Mouse (Mus musculus): ENCODE measurements around the gene Rnf169.

The Rnf169 gene

DNA sequence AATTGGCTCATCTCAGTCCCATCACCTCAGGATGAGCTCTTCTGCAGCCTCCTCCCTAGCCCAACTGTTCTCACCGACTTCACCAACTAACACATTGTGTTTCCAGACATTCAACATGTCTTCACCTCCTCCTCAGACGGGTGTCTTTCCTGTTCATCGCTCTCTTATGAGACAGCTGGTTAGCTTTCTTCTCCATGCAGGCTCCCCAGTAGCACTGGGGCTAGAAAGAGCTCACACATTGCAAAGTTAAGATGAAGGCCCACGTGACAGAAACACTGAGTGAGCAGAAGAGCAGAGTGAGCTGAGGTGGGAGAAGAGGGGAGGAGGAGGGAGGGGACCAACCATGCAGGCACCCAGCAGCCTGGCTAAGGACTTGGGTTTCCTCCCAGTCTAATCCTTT is 78.0 kb downstream of the Rnf169 start:
- intact Hi-C loops (cut with DNase I), result no loop called here

- intact Hi-C loops (cut with DNase I), result no loop called here
Measured at GRCm38 (mm10) chr7:99896905-99897304, 83.3 kb downstream of the Rnf169 start.

DNA sequence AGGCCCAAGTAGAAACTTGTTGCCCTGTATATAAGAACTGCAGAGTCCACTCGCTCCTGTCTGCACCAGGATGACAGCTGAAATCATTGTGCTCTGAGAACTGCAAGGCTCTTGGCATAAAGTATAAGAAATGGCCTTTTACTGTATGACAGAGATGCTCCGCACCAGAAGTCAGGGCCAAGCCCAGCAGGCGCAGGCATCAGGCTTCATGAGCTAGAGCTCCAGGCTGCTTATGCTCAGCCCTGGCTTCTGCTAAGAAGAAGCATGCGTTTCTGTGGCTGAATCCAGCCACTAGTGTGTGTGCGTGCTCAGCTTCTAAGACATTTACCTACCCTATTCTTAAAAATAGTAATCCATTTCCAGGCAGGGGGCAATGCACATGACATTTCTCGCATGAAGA is 85.8 kb downstream of the Rnf169 start:
- intact Hi-C loops (cut with DNase I), result no loop called here

DNA sequence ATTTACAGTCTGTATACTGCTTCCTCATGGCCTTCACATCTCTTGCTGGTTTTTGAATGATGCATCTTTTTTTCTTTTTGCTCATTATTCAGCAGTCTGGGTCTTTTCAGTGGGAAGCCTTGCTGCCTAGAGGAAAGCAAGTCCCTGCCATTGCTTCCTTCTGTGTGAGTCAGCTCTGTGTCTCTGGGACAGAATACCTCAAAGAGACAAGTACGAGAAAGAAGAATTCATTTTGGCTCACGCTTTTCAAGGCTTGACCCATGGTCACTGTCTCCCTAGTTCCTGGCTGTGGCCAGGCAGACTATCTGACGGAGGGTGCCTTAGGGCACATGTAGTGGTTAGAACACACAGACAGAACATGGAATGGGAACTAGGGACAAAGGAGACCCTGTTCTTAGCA is 86.3 kb downstream of the Rnf169 start:
- intact Hi-C loops (cut with DNase I), result no loop called here

DNA sequence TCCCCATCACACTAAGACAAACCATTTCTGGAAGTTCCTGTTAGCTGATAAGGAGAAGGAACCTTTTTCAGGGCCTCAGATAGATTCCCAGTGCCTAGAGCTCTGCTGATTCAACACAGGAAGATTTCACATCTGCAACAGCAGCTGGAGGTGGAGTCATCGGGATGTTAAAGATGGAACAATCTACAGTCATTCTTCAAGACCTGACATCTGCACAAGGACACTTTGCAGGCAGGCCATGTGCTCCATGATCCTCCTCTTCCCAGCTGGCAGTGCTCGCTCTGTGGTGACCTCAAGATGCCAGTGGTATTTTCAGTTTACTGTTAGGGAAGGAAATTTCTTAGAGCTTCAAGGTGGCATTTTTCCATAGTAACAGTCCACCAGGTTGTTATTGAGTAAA is 87.9 kb downstream of the Rnf169 start:
- intact Hi-C loops (cut with DNase I), result no loop called here

DNA sequence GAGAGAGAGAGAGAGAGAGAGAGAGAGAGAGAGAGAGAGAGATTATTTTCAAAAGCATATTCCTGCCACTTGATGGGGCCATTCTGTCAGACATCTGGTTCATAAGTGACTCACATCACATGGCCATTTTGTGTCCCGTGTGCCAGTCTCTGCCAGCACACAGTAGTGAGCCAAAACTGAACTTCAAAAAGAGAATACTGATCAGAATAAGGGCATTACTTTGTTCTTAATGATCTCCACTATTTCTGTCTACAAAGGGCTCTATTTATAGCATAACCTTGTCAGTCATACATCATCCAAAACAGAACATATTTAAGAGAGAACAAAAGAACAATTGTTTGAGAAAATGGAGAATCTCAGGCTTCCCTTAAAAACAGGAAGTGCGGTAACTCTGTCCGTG is 88.8 kb downstream of the Rnf169 start:
- intact Hi-C loops (cut with DNase I), result loop anchor here (2.0 kb wide), 1 partner anchor 25 kb away; no protein-coding TSS in a partner anchor

DNA sequence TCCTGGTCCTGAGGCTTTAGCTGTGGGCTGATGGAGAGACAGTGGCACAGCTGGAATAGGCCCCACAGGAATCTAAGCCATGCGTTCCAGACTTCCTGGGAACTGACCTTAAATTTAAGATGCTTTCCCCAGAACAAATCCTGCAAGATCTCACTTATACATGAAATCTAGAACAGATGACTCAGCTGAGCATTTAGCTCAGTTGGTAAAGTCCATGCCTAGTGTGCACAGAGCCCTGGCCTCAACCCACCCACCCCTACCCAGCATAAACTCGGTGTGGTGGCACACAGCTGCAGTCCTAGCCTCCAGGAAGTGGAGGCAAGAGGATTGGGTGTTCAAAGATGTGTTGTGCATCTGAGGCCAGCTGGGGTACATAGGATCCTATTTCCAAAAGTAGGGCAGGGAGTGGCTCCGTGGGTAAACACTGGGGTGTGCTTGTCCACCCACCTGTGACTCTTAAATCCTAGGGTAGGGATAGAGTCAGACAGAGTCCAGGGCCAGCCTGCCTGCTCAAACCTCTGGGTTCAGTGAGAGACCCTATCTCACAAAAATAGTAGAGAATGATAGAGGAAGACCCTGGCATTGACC is 90.0 kb downstream of the Rnf169 start:
- intact Hi-C loops (cut with DNase I), result loop anchor here (2.0 kb wide), 1 partner anchor 27 kb away; no protein-coding TSS in a partner anchor

DNA sequence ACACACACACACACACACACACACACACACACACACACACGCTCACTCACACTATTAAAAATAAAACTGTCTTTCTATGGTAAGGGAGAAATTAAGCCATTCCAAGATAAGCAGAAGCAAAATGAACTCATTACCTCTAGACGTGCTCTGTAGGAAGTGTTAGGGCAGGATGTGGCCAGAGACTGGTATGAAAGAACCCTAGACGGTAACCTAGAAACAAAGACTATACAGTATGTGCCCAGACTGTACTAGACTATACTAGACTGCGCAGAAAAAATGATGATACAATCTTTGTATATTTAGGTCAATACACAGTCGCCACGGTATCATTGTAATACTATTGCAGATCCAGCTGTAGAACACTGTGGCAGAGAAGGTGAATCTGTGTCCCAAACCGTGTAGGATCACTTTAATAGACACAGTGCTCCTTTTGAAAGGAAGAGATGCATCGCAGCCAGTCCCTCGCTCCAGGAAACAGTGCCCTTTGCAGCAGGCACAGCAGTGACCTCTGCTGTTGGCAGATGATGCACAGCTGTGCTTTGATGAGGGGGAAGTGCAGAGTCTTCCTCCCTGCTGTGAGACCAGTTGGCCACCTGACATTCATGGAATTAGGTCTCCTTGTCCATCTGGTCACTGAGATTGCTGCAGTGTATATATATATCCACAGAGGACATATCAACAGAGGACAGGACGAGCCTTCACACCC is 90.9 kb downstream of the Rnf169 start:
- intact Hi-C loops (cut with DNase I), result no loop called here

DNA sequence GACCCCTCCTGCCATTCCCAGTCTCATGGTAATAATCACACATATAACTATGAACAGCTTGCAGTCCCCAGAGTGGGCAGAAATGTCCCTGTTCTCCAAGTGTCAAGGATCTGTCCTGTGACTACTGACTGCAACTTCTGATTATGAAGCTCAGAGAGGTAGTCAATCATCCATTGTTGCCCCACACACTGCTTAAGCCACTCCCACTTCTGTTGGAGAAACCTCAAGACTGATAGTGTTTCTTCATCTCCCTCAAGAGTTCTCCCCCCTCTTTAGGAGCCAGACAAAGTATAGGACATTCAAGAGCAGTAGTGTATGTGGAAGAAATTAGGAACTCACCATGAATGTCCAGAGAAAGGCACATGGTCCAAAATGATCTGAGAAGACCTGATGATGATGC is 92.5 kb downstream of the Rnf169 start:
- intact Hi-C loops (cut with DNase I), result no loop called here

GRCm38 (mm10) chr7:99887230-99887735 is 93.0 kb downstream of the Rnf169 start:
- intact Hi-C loops (cut with DNase I), result no loop called here

- intact Hi-C loops (cut with DNase I), result loop anchor here (5.0 kb wide), 1 partner anchor 256 kb away; no protein-coding TSS in a partner anchor
Measured at GRCm38 (mm10) chr7:99878254-99878653, 102.0 kb downstream of the Rnf169 start.

GRCm38 (mm10) chr7:99876345-99876744 is 103.9 kb downstream of the Rnf169 start:
- intact Hi-C loops (cut with DNase I), result loop anchor here (2.0 to 5.0 kb wide), 2 partner anchors 64 to 254 kb away; no protein-coding TSS in a partner anchor

GRCm38 (mm10) chr7:99875891-99876290 is 104.4 kb downstream of the Rnf169 start:
- intact Hi-C loops (cut with DNase I), result loop anchor here (2.0 to 5.0 kb wide), 2 partner anchors 63 to 254 kb away; no protein-coding TSS in a partner anchor

GRCm38 (mm10) chr7:99873965-99874364 is 106.3 kb downstream of the Rnf169 start:
- intact Hi-C loops (cut with DNase I), result no loop called here
